Mouse (Mus musculus): ENCODE results near the gene Cotl1. TPM values are rescaled to one million over a fixed set of nuclear protein-coding genes. Genes with fewer than 3 reads are reported as not detected.

Gene Cotl1
- polyA plus RNA-seq, 1 experiment from 2014 or later: 105 TPM

DNA sequence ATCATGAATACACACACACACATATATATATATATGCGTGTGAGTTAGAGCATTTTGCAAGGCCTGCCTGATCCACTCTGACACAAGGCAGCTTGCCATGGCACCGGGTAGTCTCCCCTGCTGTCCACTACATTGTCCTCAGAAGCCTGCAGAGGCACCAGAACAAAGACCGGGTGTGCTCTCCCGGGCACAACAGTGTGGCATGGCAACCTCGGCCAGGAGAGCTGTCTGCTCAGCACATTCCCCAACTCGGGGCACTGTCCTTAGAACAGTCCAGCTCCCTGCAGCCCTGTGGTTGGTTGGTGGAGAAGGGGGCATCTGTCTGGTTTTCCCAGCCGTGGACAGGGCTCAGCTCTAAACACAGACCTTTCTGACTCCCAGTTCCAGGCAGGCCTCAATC, 21.0 kb downstream of the Cotl1 start:
- Histone ChIP-seq H3K36me3 (peaks cover 22% of the 10 kb centered on the region; the same call in 1 of the 2 replicates), H3K27me3 (no peaks in the 10 kb centered on the region), H3K4me1 (peaks cover 22% of the 10 kb centered on the region), H3K27ac (replicated peaks) (no peak overlapping the region), H3K4me2 (replicated peaks) (no peak overlapping the region), H3K4me3 (replicated peaks) (no peak overlapping the region), H3K9me3 (replicated peaks) (no peaks in the 10 kb centered on the region), H3K9ac (no peak overlapping the region)
- 80% methylated on average over 7 of the region's 7 CpGs for WGBS
- no peak for ATAC-seq (ENCODE audit: insufficient number of reproducible peaks, low FRiP score, low TSS enrichment, low read depth)

GRCm38 (mm10) chr8:119817446-119817845, 22.9 kb downstream of the Cotl1 start:
- H3K9ac ChIP-seq: no peak overlapping the region
- H3K4me2 ChIP-seq (replicated peaks): no peak overlapping the region
- WGBS: 27% methylated on average over 12 of the region's 12 CpGs
- H3K4me3 ChIP-seq (replicated peaks): no peak overlapping the region
- H3K27me3 ChIP-seq: no peaks in the 10 kb centered on the region
- no peaks in the 10 kb centered on the region for H3K9me3 ChIP-seq (replicated peaks)
- no peak overlapping the region for H3K27ac ChIP-seq (replicated peaks)
- H3K36me3 ChIP-seq: peaks cover 21% of the 10 kb centered on the region; the same call in 1 of the 2 replicates
- H3K4me1 ChIP-seq: peaks cover 36% of the 10 kb centered on the region
- no peak for ATAC-seq (ENCODE audit: insufficient number of reproducible peaks, low FRiP score, low TSS enrichment, low read depth)

- WGBS: 55% methylated on average over 6 of the region's 6 CpGs
- no peak for ATAC-seq (ENCODE audit: insufficient number of reproducible peaks, low FRiP score, low TSS enrichment, low read depth)
- Histone ChIP-seq H3K27me3 (no peaks in the 10 kb centered on the region), H3K4me2 (replicated peaks) (no peak overlapping the region), H3K9ac (no peak overlapping the region), H3K27ac (replicated peaks) (0 out of 2 replicates have a peak overlapping the region, but pooled peaks have one; percentile 39), H3K4me3 (replicated peaks) (no peak overlapping the region), H3K4me1 (peaks cover 36% of the 10 kb centered on the region), H3K9me3 (replicated peaks) (no peaks in the 10 kb centered on the region), H3K36me3 (peaks cover 9% of the 10 kb centered on the region; the same call in 1 of the 2 replicates)
Observed at GRCm38 (mm10) chr8:119816219-119816618, 24.1 kb downstream of the Cotl1 start.

GRCm38 (mm10) chr8:119812650-119813431, 27.5 kb downstream of the Cotl1 start:
- H3K27me3 ChIP-seq: no peaks in the 10 kb centered on the region
- H3K9me3 ChIP-seq (replicated peaks): no peaks in the 10 kb centered on the region
- H3K36me3 ChIP-seq: peaks cover 11% of the 10 kb centered on the region
- no peak overlapping the region for H3K4me3 ChIP-seq (replicated peaks)
- no peak for ATAC-seq (ENCODE audit: insufficient number of reproducible peaks, low FRiP score, low TSS enrichment, low read depth)
- no peak overlapping the region for H3K4me2 ChIP-seq (replicated peaks)
- WGBS: 61% methylated on average over 12 of the region's 12 CpGs
- H3K4me1 ChIP-seq: peaks cover 36% of the 10 kb centered on the region
- H3K9ac ChIP-seq: no peak overlapping the region
- H3K27ac ChIP-seq (replicated peaks): peak overlapping the region; percentile 58; the same call in 1 of the 2 replicates

DNA sequence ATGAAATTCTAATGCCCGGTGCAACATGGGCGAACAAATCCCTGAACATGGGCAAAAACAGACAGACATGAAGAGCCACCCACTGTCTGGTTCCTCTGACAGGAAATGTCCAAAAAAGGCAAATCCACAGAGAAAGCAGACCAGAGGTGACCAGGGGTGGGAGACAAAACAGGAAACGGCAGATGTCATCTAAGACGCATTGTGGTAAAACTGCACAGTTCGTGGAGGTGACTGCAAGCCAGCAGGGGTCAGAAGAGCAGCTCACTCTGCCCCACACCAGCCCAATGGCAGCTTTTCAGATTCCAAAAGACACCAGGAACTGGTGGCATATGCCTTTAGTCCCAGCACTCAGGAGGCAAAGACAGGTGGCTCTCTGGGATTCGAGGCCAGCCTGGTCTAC, 28.4 kb downstream of the Cotl1 start:
- H3K4me2 ChIP-seq (replicated peaks): no peak overlapping the region
- WGBS: 53% methylated on average over 6 of the region's 6 CpGs
- H3K9ac ChIP-seq: no peak overlapping the region
- no peak for ATAC-seq (ENCODE audit: insufficient number of reproducible peaks, low FRiP score, low TSS enrichment, low read depth)
- peaks cover 37% of the 10 kb centered on the region for H3K4me1 ChIP-seq
- H3K9me3 ChIP-seq (replicated peaks): no peaks in the 10 kb centered on the region
- no peak overlapping the region for H3K4me3 ChIP-seq (replicated peaks)
- no peaks in the 10 kb centered on the region for H3K27me3 ChIP-seq
- no peak overlapping the region for H3K27ac ChIP-seq (replicated peaks)
- H3K36me3 ChIP-seq: peaks cover 11% of the 10 kb centered on the region

DNA sequence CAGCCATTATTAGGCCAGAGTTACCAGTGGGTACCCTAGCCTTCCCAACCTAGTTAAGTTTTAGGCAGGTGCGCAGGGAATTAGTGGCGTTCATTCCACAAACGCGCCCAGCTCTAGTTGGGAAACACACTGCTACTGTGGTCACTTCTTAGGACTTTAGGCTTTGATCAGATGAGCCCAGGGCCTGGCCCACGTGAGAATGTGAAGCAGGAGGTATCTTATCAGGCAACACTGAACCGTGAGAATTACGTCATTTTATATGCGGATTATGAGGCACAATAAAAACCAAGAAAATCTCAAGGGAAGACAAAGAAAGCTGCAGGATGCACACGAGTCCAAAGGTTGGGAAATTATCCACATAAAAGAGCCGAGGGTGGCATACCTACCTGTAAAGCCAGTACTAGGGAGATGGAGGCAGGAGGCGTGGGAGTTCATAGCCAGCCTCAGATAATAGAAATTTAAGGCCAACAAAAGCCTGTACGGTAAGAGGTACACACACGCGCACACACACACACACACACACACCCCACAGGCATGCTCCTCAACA, 29.3 kb downstream of the Cotl1 start:
- ATAC-seq (ENCODE audit: insufficient number of reproducible peaks, low FRiP score, low TSS enrichment, low read depth): no peak
- H3K4me1 ChIP-seq: peaks cover 35% of the 10 kb centered on the region
- peaks cover 11% of the 10 kb centered on the region for H3K36me3 ChIP-seq
- H3K27ac ChIP-seq (replicated peaks): no peak overlapping the region
- no peak overlapping the region for H3K4me2 ChIP-seq (replicated peaks)
- WGBS: 85% methylated on average over 14 of the region's 14 CpGs
- no peaks in the 10 kb centered on the region for H3K9me3 ChIP-seq (replicated peaks)
- no peaks in the 10 kb centered on the region for H3K27me3 ChIP-seq
- no peak overlapping the region for H3K4me3 ChIP-seq (replicated peaks)
- H3K9ac ChIP-seq: no peak overlapping the region

- H3K27me3 ChIP-seq: no peaks in the 10 kb centered on the region
- H3K4me2 ChIP-seq (replicated peaks): no peak overlapping the region
- peaks cover 11% of the 10 kb centered on the region for H3K36me3 ChIP-seq
- H3K27ac ChIP-seq (replicated peaks): no peak overlapping the region
- no peak for ATAC-seq (ENCODE audit: insufficient number of reproducible peaks, low FRiP score, low TSS enrichment, low read depth)
- no peak overlapping the region for H3K4me3 ChIP-seq (replicated peaks)
- WGBS: 76% methylated on average over 23 of the region's 23 CpGs
- H3K4me1 ChIP-seq: peaks cover 29% of the 10 kb centered on the region
- no peak overlapping the region for H3K9ac ChIP-seq
- H3K9me3 ChIP-seq (replicated peaks): no peaks in the 10 kb centered on the region
Observed at GRCm38 (mm10) chr8:119810127-119810868, 30.0 kb downstream of the Cotl1 start.

GRCm38 (mm10) chr8:119809620-119810019, 30.7 kb downstream of the Cotl1 start:
- 94% methylated on average over 9 of the region's 9 CpGs for WGBS
- no peak overlapping the region for H3K4me3 ChIP-seq (replicated peaks)
- ATAC-seq (ENCODE audit: insufficient number of reproducible peaks, low FRiP score, low TSS enrichment, low read depth): no peak
- no peak overlapping the region for H3K27ac ChIP-seq (replicated peaks)
- peaks cover 11% of the 10 kb centered on the region for H3K36me3 ChIP-seq
- H3K27me3 ChIP-seq: no peaks in the 10 kb centered on the region
- H3K4me2 ChIP-seq (replicated peaks): no peak overlapping the region
- peaks cover 29% of the 10 kb centered on the region for H3K4me1 ChIP-seq
- no peaks in the 10 kb centered on the region for H3K9me3 ChIP-seq (replicated peaks)
- H3K9ac ChIP-seq: no peak overlapping the region

- H3K4me1 ChIP-seq: peaks cover 13% of the 10 kb centered on the region
- no peak overlapping the region for H3K27ac ChIP-seq (replicated peaks)
- peaks cover 11% of the 10 kb centered on the region for H3K36me3 ChIP-seq
- no peak overlapping the region for H3K4me3 ChIP-seq (replicated peaks)
- no peak overlapping the region for H3K9ac ChIP-seq
- no peak for ATAC-seq (ENCODE audit: insufficient number of reproducible peaks, low FRiP score, low TSS enrichment, low read depth)
- H3K27me3 ChIP-seq: no peaks in the 10 kb centered on the region
- no peaks in the 10 kb centered on the region for H3K9me3 ChIP-seq (replicated peaks)
- no peak overlapping the region for H3K4me2 ChIP-seq (replicated peaks)
- 77% methylated on average over 4 of the region's 4 CpGs for WGBS
Observed at GRCm38 (mm10) chr8:119807687-119808086, 32.7 kb downstream of the Cotl1 start.

DNA sequence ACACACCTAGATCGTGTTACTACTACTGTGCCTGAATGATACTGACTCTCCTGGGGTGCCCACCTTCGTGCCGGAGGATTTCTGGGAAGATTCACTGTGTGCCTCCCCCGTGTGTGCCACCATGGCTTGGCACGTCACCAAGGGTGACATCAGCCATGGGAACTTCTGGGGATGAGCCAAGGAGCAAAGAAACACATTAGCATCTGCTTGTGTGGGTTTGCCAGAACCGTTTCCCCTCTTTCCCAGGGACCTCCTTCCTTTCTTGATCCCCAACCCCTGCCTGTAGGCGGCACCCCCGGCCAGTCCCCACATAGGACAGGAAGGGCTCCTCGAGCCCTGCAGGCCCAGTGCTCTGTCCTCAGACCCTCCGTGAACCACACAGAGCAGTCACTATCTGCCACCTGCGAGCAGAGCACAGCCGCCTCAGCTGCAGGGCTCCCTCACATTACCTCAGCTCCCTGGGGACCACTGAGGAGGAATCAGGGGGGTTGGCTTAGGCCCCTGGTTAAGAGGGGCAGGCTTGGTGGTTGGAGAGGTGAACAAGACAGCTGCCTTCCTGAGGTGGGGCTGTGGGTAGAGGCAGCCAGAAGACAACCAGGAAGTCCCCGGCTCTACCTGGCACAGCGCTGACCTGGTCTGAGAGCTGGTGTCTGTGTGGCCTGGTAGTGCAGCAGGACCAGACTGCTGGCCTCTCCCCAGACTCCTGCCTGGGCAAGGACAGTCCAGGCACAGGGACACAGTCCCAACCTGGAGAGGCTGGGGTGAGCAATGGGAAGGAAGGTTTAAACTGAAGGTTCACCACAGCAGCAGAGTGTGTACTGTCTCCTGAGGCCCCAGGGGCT, 33.7 kb downstream of the Cotl1 start:
- H3K27ac ChIP-seq (replicated peaks): no peak overlapping the region; the same call in 1 of the 2 replicates
- WGBS: 61% methylated on average over 14 of the region's 14 CpGs
- H3K4me3 ChIP-seq (replicated peaks): no peak overlapping the region
- no peaks in the 10 kb centered on the region for H3K27me3 ChIP-seq
- no peak overlapping the region for H3K9ac ChIP-seq
- H3K36me3 ChIP-seq: peaks cover 11% of the 10 kb centered on the region
- ATAC-seq (ENCODE audit: insufficient number of reproducible peaks, low FRiP score, low TSS enrichment, low read depth): 0 out of 2 replicates have a peak, but pooled peaks have one; percentile 23
- H3K4me1 ChIP-seq: peaks cover 11% of the 10 kb centered on the region
- no peak overlapping the region for H3K4me2 ChIP-seq (replicated peaks)
- H3K9me3 ChIP-seq (replicated peaks): no peaks in the 10 kb centered on the region

Data from embryonic facial prominence, embryonic 15.5 days (tissue).